Mouse (Mus musculus): ENCODE results near the gene Zp1.

- no peak for TF ChIP-seq POLR2A (IDR thresholded peaks at IDR 0.05; ENCODE audit: insufficient read depth, low read depth, low read length)
- no peak for TF ChIP-seq CTCF (IDR thresholded peaks at IDR 0.05; ENCODE audit: insufficient read depth, low read depth, low read length)
Measured at GRCm38 (mm10) chr19:10935029-10935428, 14.6 kb upstream of the Zp1 start.
